Mouse (Mus musculus) ES-E14 (cell line): Measurements from ENCODE around the gene Lix1.

Experiments used
- CHD2 ChIP-seq: IDR thresholded peaks from 2 replicates; pipeline ENCODE4 v1.6.1; 2014; ENCODE audit warnings: mild to moderate bottlenecking, low read depth, low read length, inconsistent platforms
- HCFC1 ChIP-seq: IDR thresholded peaks from 2 replicates; pipeline ENCODE4 v1.6.1; 2012; ENCODE audit warnings: low read length, inconsistent platforms, borderline replicate concordance; ENCODE audit not compliant: insufficient read depth
- MAFK ChIP-seq: IDR thresholded peaks from 2 replicates; pipeline ENCODE4 v1.6.1; 2014; ENCODE audit warnings: mild to moderate bottlenecking, low read depth, low read length, inconsistent platforms; ENCODE audit not compliant: insufficient read depth
- ZC3H11A ChIP-seq: IDR thresholded peaks from 2 replicates; pipeline ENCODE4 v1.6.1; 2012; ENCODE audit warnings: low read depth, mild to moderate bottlenecking, inconsistent platforms, low read length, borderline replicate concordance
- ZNF384 ChIP-seq: IDR thresholded peaks from 2 replicates; pipeline ENCODE4 v1.6.1; 2012; ENCODE audit warnings: low read depth, low read length, inconsistent platforms

GRCm38 (mm10) chr17:17490820-17491621, 88.5 kb downstream of the Lix1 start:
- TF ChIP-seq ZNF384 (no peak), MAFK (no peak), CHD2 (no peak), HCFC1 (no peak), ZC3H11A (no peak)
